Mouse (Mus musculus) stomach, embryonic 16.5 days (tissue): ENCODE results near the gene Mospd3. TPM values are rescaled to one million over a fixed set of nuclear protein-coding genes. Genes with fewer than 3 reads are reported as not detected.
A peak's percentile ranks its signal among the peaks of the same experiment; 100 is the strongest.

Experiments used
- ATAC-seq: fragments of 200-750 bp; cut with Nextera tagmentation; 2 replicates; pipeline ENCODE4 v1.8.0; 2017; ENCODE audit warnings: moderate number of reproducible peaks, moderate TSS enrichment; ENCODE audit not compliant: insufficient read depth, low FRiP score
- H3K27ac ChIP-seq: fragments of 300-500 bp; sonication (generic); 2 replicates; pipeline ENCODE4 v1.5.1; 2014; ENCODE audit warnings: low read length
- H3K27me3 ChIP-seq: fragments of 300-500 bp; sonication (generic); 2 replicates; pipeline ENCODE4 v1.6.1; 2014; ENCODE audit warnings: low read length, control low read depth, mixed read lengths; ENCODE audit not compliant: control insufficient read depth, insufficient read depth
- H3K36me3 ChIP-seq: fragments of 300-500 bp; sonication (generic); 2 replicates; pipeline ENCODE4 v1.6.1; 2014; ENCODE audit warnings: low read length; ENCODE audit not compliant: control insufficient read depth, insufficient read depth
- H3K4me1 ChIP-seq: fragments of 300-500 bp; sonication (generic); 2 replicates; pipeline ENCODE4 v1.6.1; 2014; ENCODE audit warnings: low read length, control low read depth, mixed read lengths; ENCODE audit not compliant: control insufficient read depth, insufficient read depth
- H3K4me2 ChIP-seq: fragments of 300-500 bp; sonication (generic); 2 replicates; pipeline ENCODE4 v1.6.1; 2014; ENCODE audit warnings: low read depth, low read length, mixed read lengths
- H3K4me3 ChIP-seq: fragments of 300-500 bp; sonication (generic); replicated peaks from 2 replicates; pipeline ENCODE4 v1.5.1; 2014; ENCODE audit warnings: mild to moderate bottlenecking, low read length
- H3K9ac ChIP-seq: fragments of 300-500 bp; sonication (generic); 2 replicates; pipeline ENCODE4 v1.6.1; 2014; ENCODE audit warnings: low read length
- H3K9me3 ChIP-seq: fragments of 300-500 bp; sonication (generic); replicated peaks from 2 replicates; pipeline ENCODE4 v1.6.1; 2016; ENCODE audit warnings: low read length, control low read depth; ENCODE audit not compliant: control insufficient read depth
- WGBS: fragments of 180-500 bp; shearing (Covaris S2); extraction: QIAGEN DNeasy Blood & Tissue Kit; methylation state at CpG from one replicate; pipeline ENCODE4 v1.1.7; 2014; 5-methylcytosine and 5-hydroxymethylcytosine counted together
- polyA plus RNA-seq: library from polyadenylated mRNA; unstranded; fragments of >200 nt; fragmentation: Nextera tagmentation; extraction: Ambion mirVana; gene quantifications from 2 replicates; pipeline ENCODE4 v1.2.1, GENCODE M21; 2015

The Mospd3 gene
- polyA plus RNA-seq, 1 experiment from 2014 or later = 24.3 TPM

DNA sequence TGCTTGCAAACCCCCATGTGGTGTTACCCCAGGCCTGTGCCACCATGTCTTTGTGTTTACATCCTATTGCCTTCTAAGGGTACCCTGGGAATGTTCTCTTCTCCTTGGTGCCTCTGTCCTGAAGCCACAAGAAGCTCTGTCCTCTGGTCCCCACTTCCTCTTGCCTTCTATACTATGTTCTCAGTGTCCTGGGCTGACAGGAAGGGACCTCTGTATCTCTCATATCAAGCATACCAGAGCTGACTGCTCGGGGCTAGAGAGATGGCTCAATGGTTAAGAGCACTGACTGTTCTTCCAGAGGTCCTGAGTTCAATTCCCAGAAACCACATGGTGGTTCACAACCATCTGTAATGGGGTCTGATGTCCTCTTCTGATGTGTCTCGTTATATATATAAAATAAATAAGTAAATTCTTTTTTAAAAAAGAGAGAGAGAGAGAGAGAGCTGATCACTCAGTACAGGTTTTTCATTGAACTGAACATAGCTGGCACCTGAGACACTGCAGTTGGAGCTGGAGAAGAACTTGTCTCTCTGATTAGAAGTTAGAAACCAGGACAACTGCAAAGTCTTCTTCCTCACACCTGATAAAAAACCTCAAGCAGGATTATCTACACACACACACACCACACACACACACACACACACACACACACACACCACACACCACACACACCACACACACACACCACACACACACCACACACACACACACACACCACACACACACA is 2.6 kb downstream of the Mospd3 start:
- Histone ChIP-seq H3K27ac (no peak overlapping the region), H3K36me3 (no peaks in the 10 kb centered on the region), H3K4me2 (no peak overlapping the region), H3K4me1 (peaks cover 14% of the 10 kb centered on the region), H3K4me3 (no peak overlapping the region), H3K27me3 (no peaks in the 10 kb centered on the region), H3K9ac (no peak overlapping the region), H3K9me3 (no peaks in the 10 kb centered on the region)
- ATAC-seq = no peak
- WGBS = 82% methylated on average over 2 of the region's 2 CpGs

DNA sequence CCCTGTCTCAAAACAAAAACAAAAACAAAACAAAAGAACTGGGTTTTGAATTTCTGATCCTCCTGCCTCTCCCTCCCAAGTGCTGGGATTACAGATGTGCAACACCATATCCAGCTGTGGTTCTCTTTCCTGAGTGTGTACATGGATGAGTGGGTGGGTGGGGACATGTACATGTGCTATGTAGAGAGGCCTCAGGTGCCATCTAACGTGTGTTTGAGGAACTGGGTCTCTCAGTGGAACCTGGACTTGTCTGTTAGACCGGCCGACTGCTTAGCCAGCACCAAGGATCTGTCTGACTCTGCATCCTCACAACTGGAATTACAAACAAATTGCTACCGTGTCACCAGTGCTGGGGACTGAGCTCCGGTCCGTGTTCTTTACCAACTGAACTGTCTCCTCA is 3.2 kb downstream of the Mospd3 start:
- no peaks in the 10 kb centered on the region for H3K36me3 ChIP-seq
- no peak overlapping the region for H3K4me2 ChIP-seq
- H3K9me3 ChIP-seq = no peaks in the 10 kb centered on the region
- no peak overlapping the region for H3K27ac ChIP-seq
- no peak overlapping the region for H3K4me3 ChIP-seq
- no peak for ATAC-seq
- peaks cover 14% of the 10 kb centered on the region for H3K4me1 ChIP-seq
- no peak overlapping the region for H3K9ac ChIP-seq
- WGBS = 86% methylated on average over 6 of the region's 6 CpGs
- H3K27me3 ChIP-seq = no peaks in the 10 kb centered on the region

DNA sequence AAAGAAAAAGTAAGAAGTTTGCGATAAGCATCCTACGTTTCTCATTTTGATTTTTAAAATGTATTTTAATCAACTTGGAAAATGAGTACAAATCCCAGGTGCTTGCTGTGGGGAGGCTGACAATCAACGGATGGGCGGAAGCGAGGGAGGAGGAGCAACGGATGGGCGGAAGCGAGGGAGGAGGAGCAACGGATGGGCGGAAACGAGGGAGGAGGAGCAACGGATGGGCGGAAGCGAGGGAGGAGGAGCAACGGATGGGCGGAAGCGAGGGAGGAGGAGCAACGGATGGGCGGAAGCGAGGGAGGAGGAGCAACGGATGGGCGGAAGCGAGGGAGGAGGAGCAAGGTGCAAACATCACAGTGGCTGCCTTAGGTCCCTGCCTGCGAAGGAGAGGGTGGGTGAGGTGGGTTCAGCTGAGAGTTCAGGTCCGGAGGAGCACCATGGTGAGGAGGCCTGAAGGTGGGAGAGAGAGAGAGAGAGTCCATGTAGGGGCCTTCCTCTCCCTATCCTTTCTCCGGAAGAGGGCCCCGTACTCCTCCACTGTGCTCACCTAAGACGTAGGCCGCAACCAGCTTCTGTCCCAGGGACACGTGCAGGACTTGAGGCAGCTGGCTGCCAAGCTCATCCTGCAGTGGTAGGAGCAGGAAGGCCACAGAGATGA is 4.1 kb downstream of the Mospd3 start:
- Histone ChIP-seq H3K4me1 (peaks cover 14% of the 10 kb centered on the region), H3K4me3 (peak overlapping the region; percentile 18), H3K9me3 (no peaks in the 10 kb centered on the region), H3K27ac (no peak overlapping the region), H3K9ac (peak overlapping the region; percentile 58; the same call in 1 of the 2 replicates), H3K27me3 (no peaks in the 10 kb centered on the region), H3K36me3 (no peaks in the 10 kb centered on the region), H3K4me2 (peak overlapping the region; percentile 45)
- ATAC-seq = no peak
- 34% methylated on average over 30 of the region's 30 CpGs for WGBS

DNA sequence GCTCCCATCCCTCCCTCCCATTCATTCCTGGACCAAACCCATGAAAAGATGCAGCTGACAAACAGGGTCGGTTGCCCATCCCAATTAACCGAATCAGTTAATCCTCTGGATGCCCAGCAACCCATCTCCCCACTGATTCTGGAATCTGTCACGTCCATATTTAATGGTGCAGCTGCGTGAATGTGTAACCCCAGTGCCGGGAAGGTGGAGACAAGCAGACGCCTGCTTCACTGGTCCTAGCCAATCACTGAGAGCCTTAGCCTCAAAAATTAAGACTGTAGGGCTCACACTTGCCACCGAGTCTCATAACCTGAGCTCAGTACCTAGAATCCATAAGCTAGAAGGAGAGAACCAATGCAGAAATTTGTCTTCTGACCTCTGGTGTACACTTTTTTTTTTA is 4.9 kb downstream of the Mospd3 start:
- Histone ChIP-seq H3K4me1 (peaks cover 14% of the 10 kb centered on the region), H3K36me3 (no peaks in the 10 kb centered on the region), H3K4me2 (no peak overlapping the region), H3K9ac (no peak overlapping the region), H3K4me3 (no peak overlapping the region), H3K27ac (no peak overlapping the region), H3K9me3 (no peaks in the 10 kb centered on the region), H3K27me3 (no peaks in the 10 kb centered on the region)
- whole genome bisulfite sequencing = 78% methylated on average over 7 of the region's 7 CpGs
- ATAC-seq = no peak

- Histone ChIP-seq H3K4me1 (no peaks in the 10 kb centered on the region), H3K4me2 (no peak overlapping the region), H3K36me3 (no peaks in the 10 kb centered on the region), H3K9me3 (0 out of 2 replicates have a peak, but pooled peaks cover 7% of the 10 kb centered on the region), H3K4me3 (no peak overlapping the region), H3K27me3 (no peaks in the 10 kb centered on the region), H3K27ac (no peak overlapping the region), H3K9ac (no peak overlapping the region)
- whole genome bisulfite sequencing = 81% methylated on average over 5 of the region's 5 CpGs
- ATAC-seq = no peak
Observed at GRCm38 (mm10) chr5:137590507-137590906, 10.4 kb downstream of the Mospd3 start.

DNA sequence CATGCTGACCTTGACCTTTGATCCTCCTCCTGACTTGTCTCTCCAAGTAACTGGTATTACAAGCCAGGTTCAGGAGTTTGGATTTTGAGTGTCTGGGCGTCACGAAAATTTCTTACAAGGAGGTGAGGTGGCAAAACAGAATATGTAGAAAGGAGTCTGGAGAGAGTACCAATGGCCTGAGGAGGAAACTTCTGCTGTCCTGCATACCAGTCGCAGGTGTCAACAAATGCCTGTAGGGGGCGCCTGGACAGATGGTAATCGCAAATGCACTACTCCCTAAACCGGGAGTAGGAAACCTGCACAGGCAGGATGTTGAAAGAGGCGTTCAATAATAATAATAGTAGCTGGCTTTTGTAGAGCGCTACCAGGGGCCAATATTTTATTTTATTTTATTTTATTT is 15.9 kb downstream of the Mospd3 start:
- no peak for ATAC-seq
- Histone ChIP-seq H3K4me1 (0 out of 2 replicates have a peak, but pooled peaks cover 6% of the 10 kb centered on the region), H3K36me3 (no peaks in the 10 kb centered on the region), H3K9me3 (0 out of 2 replicates have a peak, but pooled peaks cover 7% of the 10 kb centered on the region), H3K4me3 (no peak overlapping the region), H3K27me3 (0 out of 2 replicates have a peak, but pooled peaks cover 3% of the 10 kb centered on the region), H3K4me2 (no peak overlapping the region), H3K27ac (no peak overlapping the region), H3K9ac (no peak overlapping the region)
- 28% methylated on average over 8 of the region's 8 CpGs for WGBS

- H3K27me3 ChIP-seq = 0 out of 2 replicates have a peak, but pooled peaks cover 3% of the 10 kb centered on the region
- H3K4me2 ChIP-seq = peak overlapping the region; percentile 63
- 0 out of 2 replicates have a peak, but pooled peaks cover 7% of the 10 kb centered on the region for H3K9me3 ChIP-seq
- 9% methylated on average over 27 of the region's 27 CpGs for WGBS
- H3K36me3 ChIP-seq = no peaks in the 10 kb centered on the region
- H3K4me3 ChIP-seq = peak overlapping the region; percentile 45
- 0 out of 2 replicates have a peak, but pooled peaks cover 6% of the 10 kb centered on the region for H3K4me1 ChIP-seq
- peak overlapping the region; percentile 67 for H3K9ac ChIP-seq
- ATAC-seq = peak; percentile 68; the same call in 1 of the 2 replicates
- H3K27ac ChIP-seq = no peak overlapping the region
Observed at GRCm38 (mm10) chr5:137583670-137584169, 17.1 kb downstream of the Mospd3 start.

DNA sequence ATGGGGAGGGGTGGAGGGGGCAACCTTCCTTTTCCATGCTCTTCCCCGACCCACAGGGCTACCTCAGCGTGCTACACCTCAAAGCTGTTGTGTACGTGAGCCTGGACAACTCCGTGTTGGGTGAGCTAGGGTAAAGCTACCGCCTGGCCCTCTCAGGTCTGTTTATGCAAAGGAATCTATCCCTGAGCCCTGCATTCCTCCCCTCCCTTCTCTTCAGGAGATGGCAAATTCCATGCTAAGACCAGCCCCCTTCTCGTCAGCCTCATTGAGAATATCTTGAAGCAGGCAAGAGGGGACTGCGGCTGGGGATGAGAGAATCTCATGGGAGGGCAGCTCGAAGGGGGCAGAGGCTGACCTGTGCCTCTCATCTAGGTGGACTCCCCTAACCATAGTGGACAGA is 18.2 kb downstream of the Mospd3 start:
- 0 out of 2 replicates have a peak, but pooled peaks cover 7% of the 10 kb centered on the region for H3K9me3 ChIP-seq
- 30% methylated on average over 8 of the region's 8 CpGs for WGBS
- H3K4me2 ChIP-seq = no peak overlapping the region
- no peak for ATAC-seq
- H3K9ac ChIP-seq = no peak overlapping the region
- no peak overlapping the region for H3K4me3 ChIP-seq
- H3K36me3 ChIP-seq = no peaks in the 10 kb centered on the region
- H3K4me1 ChIP-seq = 0 out of 2 replicates have a peak, but pooled peaks cover 6% of the 10 kb centered on the region
- no peak overlapping the region for H3K27ac ChIP-seq
- H3K27me3 ChIP-seq = 0 out of 2 replicates have a peak, but pooled peaks cover 3% of the 10 kb centered on the region

DNA sequence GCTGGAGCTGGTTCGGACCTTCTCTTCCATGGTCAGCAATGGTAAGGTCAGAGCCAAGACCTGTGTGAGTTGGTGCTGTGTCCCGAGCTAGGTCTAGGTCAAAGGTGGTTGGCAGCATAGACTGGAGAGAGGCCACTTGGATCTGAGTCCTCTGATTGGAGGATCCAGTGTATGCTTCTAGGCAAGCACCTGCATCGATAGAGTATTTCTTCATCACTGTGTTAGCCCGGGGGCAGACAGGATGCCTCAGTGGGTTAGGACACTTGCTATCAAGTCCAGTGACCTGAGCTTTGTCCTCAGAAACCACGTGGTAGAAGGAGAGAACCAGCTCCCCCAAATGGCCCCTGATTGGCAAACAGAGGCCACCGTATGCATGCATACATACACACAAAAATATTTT is 20.6 kb downstream of the Mospd3 start:
- H3K27ac ChIP-seq = no peak overlapping the region
- no peaks in the 10 kb centered on the region for H3K36me3 ChIP-seq
- no peak for ATAC-seq
- 0 out of 2 replicates have a peak, but pooled peaks cover 6% of the 10 kb centered on the region for H3K4me1 ChIP-seq
- H3K9me3 ChIP-seq = no peaks in the 10 kb centered on the region
- 75% methylated on average over 6 of the region's 6 CpGs for WGBS
- H3K4me2 ChIP-seq = no peak overlapping the region
- no peak overlapping the region for H3K4me3 ChIP-seq
- H3K9ac ChIP-seq = no peak overlapping the region
- 0 out of 2 replicates have a peak, but pooled peaks cover 3% of the 10 kb centered on the region for H3K27me3 ChIP-seq
